Mouse (Mus musculus): ENCODE results near the gene Tmc6.

DNA sequence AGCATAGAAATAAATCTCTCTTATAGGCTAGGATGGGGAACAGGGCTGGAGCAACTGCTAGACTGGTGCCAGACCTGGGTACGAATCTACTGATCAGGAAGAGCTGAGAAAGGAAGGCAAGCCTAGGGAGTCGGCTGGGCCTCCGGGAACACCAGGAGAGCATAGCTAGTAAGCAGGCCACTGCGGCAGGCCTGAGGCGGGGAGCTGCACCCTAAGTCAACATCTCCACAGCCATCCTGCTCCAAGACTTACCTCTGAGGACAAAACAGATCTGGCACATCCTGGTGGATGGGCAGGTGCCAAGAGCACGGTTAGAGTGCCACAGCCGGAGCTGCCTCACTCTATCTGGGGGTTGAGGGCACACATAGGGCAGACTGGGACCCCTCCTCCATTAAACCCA lies 38.2 kb upstream of the Tmc6 start:
- no peak for TF ChIP-seq CTCF (IDR thresholded peaks at IDR 0.05; ENCODE audit: borderline replicate concordance, insufficient read depth, low read depth, low read length)
- no peak for TF ChIP-seq POLR2A (IDR thresholded peaks at IDR 0.05; ENCODE audit: borderline replicate concordance, insufficient read depth, low read length)
